Mouse (Mus musculus): ENCODE measurements around the gene Scn8a.

Gene Scn8a

GRCm38 (mm10) chr15:101069641-101070190, 200.1 kb downstream of the Scn8a start:
- DNase-seq (ENCODE audit: low spot score) = no peak

GRCm38 (mm10) chr15:101070762-101071161, 201.1 kb downstream of the Scn8a start:
- DNase-seq (ENCODE audit: low spot score) = peak; percentile 11

- DNase-seq (ENCODE audit: low spot score) = no peak
These were observed 203.1 kb downstream of the Scn8a start for GRCm38 (mm10) chr15:101072736-101073135.

- DNase-seq (ENCODE audit: low spot score) = no peak
These were observed 204.4 kb downstream of the Scn8a start for GRCm38 (mm10) chr15:101074067-101074466.

- no peak for DNase-seq (ENCODE audit: low spot score)
These were observed 205.5 kb downstream of the Scn8a start for GRCm38 (mm10) chr15:101075150-101075549.

- peak; percentile 43 for DNase-seq (ENCODE audit: low spot score)
These were observed 206.0 kb downstream of the Scn8a start for GRCm38 (mm10) chr15:101075656-101076055.

- peak; percentile 81 for DNase-seq (ENCODE audit: low spot score)
These were observed 206.7 kb downstream of the Scn8a start for GRCm38 (mm10) chr15:101076071-101077000.

- DNase-seq (ENCODE audit: low spot score) = peak; percentile 88
These were observed 207.5 kb downstream of the Scn8a start for GRCm38 (mm10) chr15:101077001-101077812.

- DNase-seq (ENCODE audit: low spot score) = peak; percentile 54
These were observed 208.4 kb downstream of the Scn8a start, which contains the start of gene Fignl2 for GRCm38 (mm10) chr15:101077813-101078730. TSS of gene Fignl2 (minus strand) at chr15:101078567.

GRCm38 (mm10) chr15:101078731-101079156, 209.1 kb downstream of the Scn8a start:
- DNase-seq (ENCODE audit: low spot score) = peak; percentile 93

- no peak for DNase-seq (ENCODE audit: low spot score)
These were observed 210.4 kb downstream of the Scn8a start for GRCm38 (mm10) chr15:101080031-101080520.

- DNase-seq (ENCODE audit: low spot score) = no peak
These were observed 211.4 kb downstream of the Scn8a start for GRCm38 (mm10) chr15:101081035-101081548.

GRCm38 (mm10) chr15:101082236-101082635, 212.6 kb downstream of the Scn8a start:
- DNase-seq (ENCODE audit: low spot score) = peak; percentile 82

- DNase-seq (ENCODE audit: low spot score) = no peak
These were observed 214.8 kb downstream of the Scn8a start for GRCm38 (mm10) chr15:101084499-101084898.

GRCm38 (mm10) chr15:101086451-101086850, 216.8 kb downstream of the Scn8a start:
- no peak for DNase-seq (ENCODE audit: low spot score)

GRCm38 (mm10) chr15:101086956-101087355, 217.3 kb downstream of the Scn8a start:
- no peak for DNase-seq (ENCODE audit: low spot score)

- no peak for DNase-seq (ENCODE audit: low spot score)
These were observed 218.6 kb downstream of the Scn8a start for GRCm38 (mm10) chr15:101088291-101088690.

GRCm38 (mm10) chr15:101091551-101091950, 221.9 kb downstream of the Scn8a start:
- no peak for DNase-seq (ENCODE audit: low spot score)

- DNase-seq (ENCODE audit: low spot score) = peak; percentile 74
These were observed 222.6 kb downstream of the Scn8a start for GRCm38 (mm10) chr15:101092121-101092828.
